Mouse (Mus musculus): ENCODE data around the gene Gpr141.
"Not testable (repeated sequence)": the region's sequence is repeated elsewhere in the genome, so short reads cannot be mapped to it uniquely, and the experiment has no call there.

Gpr141 gene

GRCm38 (mm10) chr13:19824071-19824470 lies at the start of gene Gpr141:
TSS of gene Gpr141 (minus strand) at chr13:19824257.
- in situ Hi-C loops (cut with MboI, MseI) = no loop called here

DNA sequence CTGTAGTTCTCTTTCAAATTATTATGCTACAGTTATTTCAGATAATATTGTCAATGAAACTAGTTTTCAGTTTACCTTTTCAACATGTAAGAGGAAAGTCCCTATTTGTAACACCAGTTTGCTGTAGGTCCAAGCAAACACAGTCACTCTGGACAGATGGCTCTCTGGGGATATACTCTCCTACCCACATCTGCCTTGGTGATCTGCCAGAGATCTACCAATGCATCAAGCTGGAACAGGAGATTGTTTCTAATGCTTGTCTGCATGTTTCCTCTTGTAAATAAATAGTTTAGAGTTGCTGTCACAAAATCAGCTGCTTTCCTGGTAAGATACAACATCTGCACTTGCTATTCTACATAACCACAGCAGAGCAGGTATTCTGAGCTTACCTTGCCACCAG lies 40.2 kb upstream of the Gpr141 start:
- in situ Hi-C loops (cut with MboI, MseI) = no loop called here

GRCm38 (mm10) chr13:19854629-19855333 lies 30.7 kb upstream of the Gpr141 start:
- in situ Hi-C loops (cut with MboI, MseI) = no loop called here

DNA sequence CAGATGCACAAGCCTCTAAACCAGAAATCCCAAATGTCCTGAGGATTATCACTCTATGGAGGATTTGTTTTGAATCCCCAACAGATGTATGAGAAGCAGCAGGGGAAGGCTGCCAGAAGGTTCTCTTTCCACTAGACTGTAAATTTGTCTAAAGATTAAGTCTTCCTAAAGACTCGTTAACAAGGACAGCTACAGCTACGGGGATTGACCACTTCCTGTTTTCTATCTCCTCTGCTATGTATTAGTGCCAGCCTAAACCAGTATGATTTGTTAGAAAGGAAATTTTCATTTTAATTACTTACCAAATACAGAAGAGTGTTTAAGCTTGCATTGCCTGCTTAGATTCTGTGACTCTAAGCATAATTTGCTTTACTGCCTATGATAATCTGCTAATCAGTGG lies 30.0 kb upstream of the Gpr141 start:
- in situ Hi-C loops (cut with MboI, MseI) = no loop called here

DNA sequence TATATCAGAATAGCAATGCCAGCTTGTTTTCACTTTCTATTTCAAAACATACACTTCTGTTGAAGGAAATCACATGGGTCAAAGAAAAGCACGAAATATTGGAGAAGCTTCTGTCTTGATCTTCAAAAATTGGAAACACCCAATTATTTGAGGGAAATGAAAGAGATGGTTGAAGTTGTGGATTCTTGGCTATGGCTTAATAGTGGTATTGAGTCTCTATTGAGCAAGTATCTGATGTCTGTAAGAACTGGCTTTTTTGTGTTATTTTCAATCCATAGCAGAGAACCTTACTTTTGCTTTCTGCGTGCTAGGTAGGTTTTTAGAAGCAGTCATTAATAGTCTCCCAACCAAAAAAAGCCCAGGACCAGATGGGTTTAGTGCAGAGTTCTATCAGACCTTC lies 19.4 kb upstream of the Gpr141 start:
- in situ Hi-C loops (cut with MboI, MseI) = no loop called here

- in situ Hi-C loops (cut with MboI, MseI) = no loop called here
These were observed 18.6 kb upstream of the Gpr141 start for GRCm38 (mm10) chr13:19842707-19843106.

DNA sequence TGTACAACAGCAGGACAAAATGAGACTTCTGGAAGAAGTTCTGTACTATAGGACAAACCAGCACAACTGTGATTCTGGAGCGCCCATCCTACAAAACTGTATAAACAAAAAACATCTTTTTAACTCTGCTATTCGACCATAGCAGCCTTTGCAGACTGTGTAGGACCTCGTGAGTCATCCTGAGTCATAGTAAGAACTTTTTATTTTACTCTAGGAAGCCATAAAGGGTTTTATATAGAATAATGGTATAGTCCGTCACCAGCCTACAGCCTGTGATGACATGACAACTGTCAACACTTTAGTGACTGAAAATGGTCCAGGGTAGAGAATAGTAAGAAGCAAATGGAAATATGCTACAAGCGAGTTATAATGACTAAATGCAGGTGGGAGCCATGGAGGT lies 17.6 kb upstream of the Gpr141 start:
- in situ Hi-C loops (cut with MboI, MseI) = no loop called here

DNA sequence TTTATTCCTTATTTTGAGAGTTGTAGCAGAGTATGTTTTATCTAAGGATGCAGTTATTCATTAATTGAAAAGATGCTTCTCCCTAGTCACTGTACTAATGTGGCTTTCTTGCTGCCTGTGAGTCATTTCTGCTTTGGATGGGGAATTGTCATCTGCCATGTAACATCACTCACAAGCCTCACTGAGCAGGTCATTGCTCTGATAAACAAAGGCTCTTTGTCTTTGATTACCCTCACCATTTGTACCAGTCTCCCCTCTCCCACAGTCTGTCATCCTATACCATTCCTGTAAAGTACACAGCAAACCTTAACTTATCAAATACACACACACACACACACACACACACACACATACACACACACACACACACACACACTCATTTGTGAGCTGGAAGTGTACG lies 16.1 kb upstream of the Gpr141 start:
- in situ Hi-C loops (cut with MboI, MseI) = no loop called here

DNA sequence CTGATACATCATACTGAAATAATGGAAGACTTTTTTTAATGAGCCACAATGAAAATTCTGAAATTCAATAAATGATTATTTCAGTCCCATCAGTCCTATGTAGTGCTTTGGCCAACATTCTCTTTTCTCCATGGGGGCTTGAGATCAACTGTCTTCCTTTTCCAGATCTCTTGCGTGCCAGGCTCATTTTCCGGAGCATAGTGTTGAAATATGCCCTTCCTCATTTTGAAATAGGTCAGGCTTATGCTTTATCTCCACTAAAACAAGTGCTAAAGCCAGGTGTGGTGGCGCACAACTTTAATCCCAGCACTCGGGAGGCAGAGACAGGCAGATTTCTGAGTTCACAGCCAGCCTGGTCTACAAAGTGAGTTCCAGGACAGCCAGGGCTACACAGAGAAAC lies 6.5 kb upstream of the Gpr141 start:
- in situ Hi-C loops (cut with MboI, MseI) = no loop called here

DNA sequence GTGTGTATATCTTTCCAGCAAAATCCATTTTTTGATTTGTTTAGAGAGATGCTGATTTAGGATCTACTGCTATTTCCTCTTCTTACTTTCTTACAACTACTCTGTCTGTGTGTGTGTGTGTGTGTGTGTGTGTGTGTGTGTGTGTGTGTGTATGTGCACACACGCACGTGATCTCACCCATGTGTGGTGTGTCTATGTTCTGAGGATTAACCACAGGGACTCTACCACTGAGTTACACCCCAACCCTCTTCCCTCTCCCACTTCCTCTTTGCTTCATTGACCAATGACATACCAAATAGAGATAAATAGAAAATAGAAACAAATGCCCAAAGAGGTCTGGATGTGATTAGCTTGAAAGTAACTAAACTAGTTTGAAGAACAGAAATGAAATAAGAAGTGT lies 4.0 kb upstream of the Gpr141 start:
- in situ Hi-C loops (cut with MboI, MseI) = no loop called here

DNA sequence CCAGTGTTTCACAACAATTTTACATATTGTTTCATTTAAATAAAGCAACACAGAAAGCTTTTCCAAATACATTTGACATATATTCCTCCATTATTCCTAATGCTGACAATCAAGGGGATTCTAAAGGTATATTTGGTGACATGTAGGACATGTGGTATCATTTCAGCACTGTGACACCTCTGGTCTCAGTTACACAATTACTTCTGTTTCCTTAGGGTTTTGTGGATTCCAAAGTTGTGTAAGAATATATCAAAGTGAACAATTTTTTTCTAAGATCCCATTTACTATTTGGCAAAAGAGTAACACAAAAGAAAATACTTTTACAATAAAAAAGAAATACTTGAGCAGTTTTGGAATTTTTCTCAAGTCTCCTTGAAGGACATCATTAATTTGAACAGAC lies 2.4 kb downstream of the Gpr141 start:
- in situ Hi-C loops (cut with MboI, MseI) = no loop called here

DNA sequence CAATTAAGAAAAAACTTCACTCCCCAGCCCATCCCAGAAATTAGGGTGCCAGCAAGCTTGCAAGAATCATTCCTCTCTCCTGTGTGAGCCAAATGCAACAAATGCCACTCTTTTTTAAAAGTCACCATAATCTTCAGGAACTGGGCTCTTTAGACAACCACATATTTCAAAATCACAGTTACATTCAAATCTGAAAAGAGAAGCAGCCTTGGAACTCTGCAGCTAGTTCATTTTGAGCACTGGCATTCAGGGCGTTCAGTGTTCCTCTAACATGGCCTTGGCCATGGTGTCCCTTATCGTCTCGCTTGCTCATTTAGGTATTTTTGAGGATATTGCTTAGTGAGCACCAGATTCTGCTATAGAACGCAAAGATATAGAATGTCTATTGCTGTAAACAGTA lies 4.1 kb downstream of the Gpr141 start:
- in situ Hi-C loops (cut with MboI, MseI) = no loop called here

- in situ Hi-C loops (cut with MboI, MseI) = no loop called here
These were observed 4.8 kb downstream of the Gpr141 start for GRCm38 (mm10) chr13:19819243-19819642.

DNA sequence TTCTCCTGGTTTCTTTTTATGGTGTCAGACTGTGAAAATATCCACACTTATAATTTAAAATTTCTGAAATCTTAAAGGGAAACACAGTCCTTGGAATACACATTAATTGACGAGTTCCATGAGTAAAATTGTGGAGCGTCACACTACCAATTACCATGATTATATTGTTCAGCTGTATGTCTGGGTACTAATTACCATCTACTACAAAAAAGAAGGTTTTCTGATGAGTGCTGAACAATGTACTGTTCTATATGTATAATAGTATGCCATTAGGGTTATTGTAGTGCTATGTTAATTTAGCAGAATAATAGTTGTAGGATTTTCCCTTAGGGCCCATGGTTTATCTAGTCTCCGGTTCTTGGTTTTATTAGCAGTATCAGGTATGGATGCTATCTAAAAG lies 29.1 kb downstream of the Gpr141 start:
- in situ Hi-C loops (cut with MboI, MseI) = no loop called here

DNA sequence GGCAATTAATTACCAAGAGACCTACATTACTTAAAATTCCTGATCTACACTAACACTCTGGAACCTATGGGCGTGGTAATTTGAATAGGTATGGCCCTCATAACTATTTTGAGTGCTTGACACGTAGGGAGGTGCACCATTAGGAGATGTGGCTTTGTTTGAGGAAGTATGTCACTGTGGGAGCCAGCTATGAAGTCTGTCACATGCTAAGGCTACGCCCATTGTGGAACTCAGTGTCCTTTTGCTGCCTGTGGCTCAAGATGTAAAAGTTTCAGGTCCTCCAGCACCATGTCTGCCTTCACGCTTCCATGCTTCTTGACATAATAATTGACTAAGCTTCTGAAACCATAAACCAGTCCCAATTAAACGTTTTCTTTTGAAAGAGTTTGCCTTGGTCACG lies 29.6 kb downstream of the Gpr141 start:
- in situ Hi-C loops (cut with MboI, MseI) = no loop called here

DNA sequence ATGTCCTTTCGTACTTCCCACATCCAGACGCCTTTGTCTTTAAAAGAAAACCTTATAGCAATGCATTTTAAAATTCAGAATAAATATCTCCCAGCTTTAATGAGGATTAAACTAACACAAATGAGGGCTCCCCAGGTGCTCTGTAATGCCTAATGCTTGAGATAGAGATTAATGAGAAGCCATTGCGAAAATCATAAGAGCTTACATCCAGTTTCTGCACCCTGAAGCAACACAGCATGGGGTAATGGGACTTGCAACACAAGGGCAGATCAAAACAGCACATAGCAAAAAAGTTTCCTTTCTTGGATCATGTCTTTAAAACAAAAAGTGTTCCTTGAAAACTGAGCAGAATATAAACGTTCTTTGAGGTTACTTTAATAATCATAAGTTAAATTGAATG lies 30.3 kb downstream of the Gpr141 start:
- in situ Hi-C loops (cut with MboI, MseI) = no loop called here

GRCm38 (mm10) chr13:19787946-19788345 lies 36.1 kb downstream of the Gpr141 start:
- in situ Hi-C loops (cut with MboI, MseI) = not testable (repeated sequence)

DNA sequence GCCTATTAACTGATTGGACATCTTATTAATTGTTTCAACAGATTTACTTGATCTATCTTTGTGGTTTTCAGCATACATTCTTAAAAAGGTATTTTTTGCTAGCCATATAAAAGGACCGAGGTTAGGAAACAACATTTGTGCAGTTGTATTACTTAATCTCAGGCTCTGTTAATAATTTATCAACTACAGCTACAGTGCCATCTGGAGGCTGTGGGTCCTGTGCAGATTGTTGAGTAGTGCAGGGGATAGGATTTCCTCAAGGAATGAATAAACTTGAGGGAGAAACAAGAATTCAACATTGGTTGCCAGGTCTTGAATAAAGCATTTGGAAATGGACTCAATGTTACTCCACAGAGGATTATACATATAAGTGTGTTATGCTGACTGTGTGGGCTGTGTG lies 53.9 kb downstream of the Gpr141 start:
- in situ Hi-C loops (cut with MboI, MseI) = no loop called here

DNA sequence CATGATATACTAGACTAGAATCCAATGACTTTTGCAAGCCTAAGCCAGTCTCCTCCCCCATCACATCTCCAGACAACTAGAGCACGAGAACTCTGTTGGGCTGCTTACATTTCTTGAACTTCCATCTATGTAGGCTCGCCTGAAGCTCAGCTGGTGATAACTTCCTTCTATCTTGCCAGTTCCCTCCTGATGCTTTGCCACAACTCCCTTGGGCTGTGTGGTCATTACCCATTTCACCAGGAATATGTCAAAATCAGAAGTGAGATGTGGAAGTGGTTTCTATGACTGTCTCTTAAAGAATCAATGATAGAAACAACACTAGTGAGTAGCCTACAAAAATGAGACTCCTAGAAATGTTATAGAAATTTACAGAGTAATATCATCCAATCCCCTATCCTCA lies 56.9 kb downstream of the Gpr141 start:
- in situ Hi-C loops (cut with MboI, MseI) = no loop called here

DNA sequence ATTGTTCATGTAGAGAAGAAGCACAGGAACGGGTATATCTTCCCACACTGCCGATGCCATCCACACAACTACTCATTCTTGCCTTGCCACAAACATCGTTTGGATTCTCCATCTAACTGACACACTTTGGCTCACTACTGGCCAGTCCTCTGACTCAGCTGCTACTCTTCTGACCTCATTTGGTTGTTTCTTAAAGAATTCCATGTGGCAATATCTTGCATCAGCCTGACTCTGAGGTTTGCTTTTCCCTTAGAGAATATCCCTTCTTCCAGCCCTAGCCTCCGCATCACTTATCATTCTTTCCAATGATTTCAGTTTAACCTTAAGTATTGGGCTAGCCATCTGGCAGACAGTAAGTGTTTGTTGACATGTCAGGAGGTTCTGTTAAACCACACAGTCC lies 59.8 kb downstream of the Gpr141 start:
- in situ Hi-C loops (cut with MboI, MseI) = no loop called here

DNA sequence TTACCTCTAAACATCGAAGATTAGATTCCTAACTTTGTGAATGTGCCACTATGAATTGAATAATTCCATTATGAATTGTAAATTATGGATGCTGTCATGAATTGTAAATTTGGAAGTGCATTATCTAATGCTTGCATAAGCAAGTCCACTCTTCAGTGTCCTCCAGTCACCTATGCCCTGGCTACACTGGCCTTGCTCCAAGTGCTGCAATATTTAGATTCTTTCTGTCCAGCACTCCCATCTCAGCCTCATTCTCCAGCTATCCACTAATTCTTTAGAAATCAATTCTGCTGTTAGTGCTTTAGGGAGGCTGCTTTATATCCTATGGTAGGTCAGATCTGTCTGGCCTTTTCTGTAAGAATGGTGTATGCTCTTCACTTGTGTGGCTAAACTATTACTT lies 60.8 kb downstream of the Gpr141 start:
- in situ Hi-C loops (cut with MboI, MseI) = no loop called here

GRCm38 (mm10) chr13:19745741-19746140 lies 78.3 kb downstream of the Gpr141 start:
- in situ Hi-C loops (cut with MboI, MseI) = no loop called here

DNA sequence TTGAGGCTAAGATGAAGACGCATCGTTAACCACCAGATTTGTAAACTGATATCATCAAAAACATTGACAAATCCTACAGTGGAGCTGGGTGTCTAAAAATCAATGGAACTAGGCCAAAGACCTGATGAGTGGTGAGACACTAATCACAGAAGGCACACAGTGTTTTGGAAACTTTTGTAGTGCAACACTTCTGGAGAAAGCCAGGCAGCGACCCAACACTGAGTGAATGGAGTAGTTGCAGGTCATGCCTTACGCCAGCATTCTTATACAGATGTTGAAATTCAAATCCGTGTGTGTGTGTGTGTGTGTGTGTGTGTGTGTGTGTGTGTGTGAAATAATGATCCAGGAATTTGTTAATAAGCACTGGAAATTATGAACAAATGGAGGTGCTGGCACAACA lies 79.5 kb downstream of the Gpr141 start:
- in situ Hi-C loops (cut with MboI, MseI) = no loop called here

- in situ Hi-C loops (cut with MboI, MseI) = no loop called here
These were observed 89.5 kb downstream of the Gpr141 start for GRCm38 (mm10) chr13:19734597-19734996.

Data from regulatory T cell (primary cell).